Mouse (Mus musculus): ENCODE data around the gene Eef2k.

DNA sequence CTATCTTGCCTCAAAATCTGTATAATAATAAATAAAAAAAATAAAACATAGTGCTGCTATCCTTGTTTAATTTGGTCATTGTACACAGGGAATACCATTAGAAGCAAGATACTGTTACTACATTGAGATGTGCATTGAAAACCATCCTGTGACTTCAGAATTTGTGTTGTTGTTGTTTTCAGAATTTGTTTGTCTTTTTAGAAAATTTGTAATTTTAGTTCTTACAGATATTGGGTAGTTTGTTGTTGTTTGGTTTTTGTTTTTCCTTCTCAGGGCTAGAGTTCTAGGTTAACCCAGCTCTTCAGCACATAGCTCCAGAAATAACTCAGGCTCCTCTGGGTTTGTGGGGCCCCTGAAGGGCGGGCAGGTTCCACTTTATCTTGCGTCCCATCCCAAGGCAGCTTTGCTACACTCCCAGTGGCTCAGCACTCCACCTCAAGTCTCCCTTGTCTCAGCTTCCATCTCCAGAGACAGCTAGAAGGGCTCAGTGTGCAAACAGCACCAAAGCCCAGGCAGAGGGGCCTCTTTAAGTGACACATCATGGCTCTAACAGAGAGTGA is 18.9 kb downstream of the Eef2k start:
- TF ChIP-seq MAX (IDR thresholded peaks at IDR 0.05) (no peak), FOSL1 (IDR thresholded peaks at IDR 0.05; ENCODE audit: insufficient read depth, low read length, poor library complexity, severe bottlenecking) (no peak), MYOD1 (IDR thresholded peaks at IDR 0.05; ENCODE audit: control insufficient read depth, insufficient read length, low read depth) (no peak), CTCF (IDR thresholded peaks at IDR 0.05; ENCODE audit: control insufficient read depth, insufficient read depth, insufficient read length) (no peak)
